Mouse (Mus musculus): Measurements from ENCODE around the gene Krtcap2.

The Krtcap2 gene

DNA sequence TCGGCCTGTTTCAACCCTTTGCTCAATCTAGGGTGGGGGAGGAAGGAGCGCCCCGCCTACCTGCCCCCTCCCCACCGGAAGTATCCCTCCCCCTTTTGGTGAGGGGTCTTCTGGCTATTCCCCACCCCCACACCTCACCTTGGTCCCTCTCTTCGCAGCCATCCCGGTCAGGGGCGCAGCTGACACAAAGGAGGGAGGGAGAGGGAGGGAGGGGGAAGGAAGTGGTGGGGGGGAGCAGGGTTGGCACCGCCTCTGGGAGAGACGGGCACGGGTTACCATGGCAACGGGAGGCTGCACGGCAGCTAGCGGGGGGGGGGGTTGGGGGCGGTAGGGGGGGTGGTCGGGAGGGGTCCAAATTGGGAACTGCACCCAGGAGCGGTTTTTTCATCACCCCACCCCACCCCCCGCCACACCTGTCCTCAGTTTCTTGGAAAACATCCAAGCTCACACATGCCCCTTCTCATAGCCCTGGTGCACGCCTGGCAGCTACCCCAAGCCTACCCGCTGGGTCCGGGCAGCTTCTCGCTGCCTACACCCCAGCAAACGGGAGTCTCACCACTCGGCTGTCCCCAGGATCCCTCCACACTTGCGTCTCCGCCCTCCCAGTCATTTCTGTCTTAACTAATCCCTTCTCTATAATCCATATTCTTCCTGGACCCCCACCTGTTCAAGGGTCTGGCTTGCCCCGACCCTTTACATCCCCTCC is 631 bp upstream of the Krtcap2 start:
- ATAC-seq (ENCODE audit: insufficient number of reproducible peaks, low FRiP score, low TSS enrichment): 0 out of 2 replicates have a peak, but pooled peaks have one; percentile 8

DNA sequence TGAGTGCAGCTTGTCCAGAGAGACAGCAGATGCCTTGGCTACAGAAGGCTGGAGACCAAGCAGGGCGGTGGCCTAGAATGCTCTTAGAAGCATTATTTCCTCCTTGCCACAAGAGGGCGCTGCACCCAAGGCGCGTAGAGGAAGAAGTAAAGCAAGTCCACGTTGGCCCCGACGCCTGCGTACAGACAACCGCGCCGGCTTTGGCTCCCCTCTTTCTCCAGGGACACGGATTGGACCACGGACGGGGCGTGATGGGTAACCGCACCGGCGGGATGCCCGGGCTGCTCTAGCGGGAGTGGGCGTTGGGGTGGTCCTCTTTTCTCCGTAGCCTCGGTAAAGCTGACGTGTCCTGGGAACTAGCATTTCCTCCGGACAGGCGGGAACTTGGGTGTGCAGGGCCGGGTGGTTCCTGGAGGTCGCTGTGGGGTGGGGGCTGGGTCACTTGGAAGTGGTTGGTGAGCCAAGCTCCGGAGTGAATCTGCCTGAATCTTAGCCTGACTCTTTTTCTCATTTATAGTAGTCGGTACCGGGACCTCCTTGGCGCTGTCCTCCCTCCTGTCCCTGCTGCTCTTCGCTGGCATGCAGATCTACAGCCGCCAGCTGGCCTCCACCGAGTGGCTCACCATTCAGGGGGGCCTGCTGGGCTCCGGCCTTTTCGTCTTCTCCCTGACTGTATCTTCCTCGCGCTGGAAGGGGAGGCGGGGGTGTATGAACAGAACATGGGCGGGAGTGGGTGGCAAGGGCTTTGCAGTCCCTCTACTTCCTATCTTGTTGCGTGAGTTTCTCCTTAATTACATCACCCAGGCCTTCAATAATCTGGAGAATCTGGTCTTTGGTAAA is 715 bp downstream of the Krtcap2 start, which contains the start of gene Trim46:
TSS of gene Trim46 (minus strand) at position 49 of the 840 bp plus-strand sequence.
- peak; percentile 69 for ATAC-seq (ENCODE audit: insufficient number of reproducible peaks, low FRiP score, low TSS enrichment)

DNA sequence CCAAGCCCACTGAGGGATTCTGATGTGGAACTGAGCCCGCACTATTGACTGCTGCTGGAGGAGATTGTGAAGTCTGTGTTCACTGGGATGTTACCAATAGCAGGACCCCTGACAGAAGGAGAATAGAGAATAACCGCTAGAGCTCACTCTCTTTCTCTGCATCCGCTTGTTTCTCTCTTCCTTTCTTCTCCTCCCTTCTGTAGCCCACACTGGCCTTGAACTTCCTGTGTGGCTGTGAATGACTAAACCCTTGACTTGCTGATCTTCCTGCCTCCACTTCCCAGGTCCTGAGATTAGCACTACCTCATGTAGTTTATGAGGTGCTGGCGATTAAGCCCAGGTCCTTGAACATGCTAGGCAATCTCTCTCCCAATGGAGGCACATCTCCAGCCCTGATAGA is 1.7 kb downstream of the Krtcap2 start:
- ATAC-seq (ENCODE audit: insufficient number of reproducible peaks, low FRiP score, low TSS enrichment): no peak

DNA sequence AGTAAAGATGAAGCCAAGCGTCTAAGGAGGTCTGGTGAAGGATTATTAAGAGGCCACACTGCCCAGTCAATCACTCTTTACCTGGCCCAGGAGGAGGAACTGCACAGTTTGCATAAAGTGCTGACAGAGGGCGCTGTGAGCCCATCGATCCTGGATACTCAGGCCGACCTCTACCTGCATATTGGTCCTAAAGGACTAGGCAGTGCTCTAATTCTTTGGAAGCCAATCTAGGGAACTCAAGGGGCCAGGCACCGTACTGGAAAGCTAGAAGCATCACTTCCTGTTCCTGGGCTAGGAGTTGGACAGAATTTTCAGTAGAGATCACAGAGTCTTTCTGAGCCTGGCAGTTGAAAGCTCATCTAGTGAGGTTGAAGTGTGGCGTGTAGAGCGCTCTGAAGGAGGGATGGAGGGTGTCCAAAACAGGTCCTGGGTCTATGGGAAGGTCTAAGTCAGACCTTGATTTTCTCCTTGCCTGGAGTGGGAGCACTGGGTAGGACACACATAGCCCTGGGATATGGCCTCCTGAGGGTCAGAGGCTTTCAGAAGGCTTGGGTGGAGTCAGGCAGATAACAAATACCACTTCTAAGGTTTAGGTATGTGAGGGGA is 4.8 kb downstream of the Krtcap2 start:
- ATAC-seq (ENCODE audit: insufficient number of reproducible peaks, low FRiP score, low TSS enrichment): no peak

DNA sequence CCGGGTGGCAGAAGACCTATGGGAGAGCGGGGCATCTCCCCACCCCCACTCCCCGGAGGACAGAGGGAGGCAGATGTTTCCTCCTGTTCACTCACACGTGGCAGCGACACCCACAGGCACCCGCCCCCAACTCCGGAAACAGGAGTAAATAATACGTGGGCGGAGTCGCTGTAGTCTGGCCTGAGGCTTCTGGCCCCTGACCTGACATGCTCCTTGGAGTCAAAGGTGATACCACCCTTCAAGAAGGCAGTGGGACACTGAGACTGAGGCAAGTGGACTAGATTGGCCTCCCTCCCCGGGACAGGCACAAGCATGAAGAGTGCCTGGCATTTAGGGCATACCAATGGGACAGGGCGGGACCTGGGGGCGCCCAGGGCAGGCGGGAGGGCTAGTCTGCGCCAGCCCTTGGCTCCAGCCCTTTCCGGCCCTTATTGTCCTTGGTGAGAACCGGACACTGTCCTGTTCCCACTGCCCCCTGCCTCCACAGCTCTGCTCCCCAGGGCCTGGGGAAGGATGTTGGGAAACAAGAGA is 5.7 kb downstream of the Krtcap2 start:
- ATAC-seq (ENCODE audit: insufficient number of reproducible peaks, low FRiP score, low TSS enrichment): no peak

DNA sequence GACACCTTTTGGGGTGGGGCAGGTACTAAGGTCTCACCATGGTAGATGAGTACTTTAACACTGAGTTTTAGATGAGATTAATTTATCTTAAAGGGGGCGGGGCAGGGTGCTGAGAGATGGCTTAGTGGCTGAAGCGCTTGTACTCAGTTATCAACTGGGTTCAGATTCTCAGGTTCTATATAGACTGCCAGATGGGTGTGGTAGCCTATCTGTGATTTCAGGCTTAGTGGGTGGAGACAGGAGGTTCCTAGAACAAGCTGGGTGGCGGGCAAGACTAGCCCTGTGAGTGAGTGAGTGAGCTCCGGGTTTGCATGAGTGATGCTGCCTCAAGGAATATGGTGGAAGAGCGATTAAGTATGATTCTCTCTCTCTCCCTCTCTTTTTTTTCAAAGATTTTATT is 9.2 kb downstream of the Krtcap2 start:
- no peak for ATAC-seq (ENCODE audit: insufficient number of reproducible peaks, low FRiP score, low TSS enrichment)

DNA sequence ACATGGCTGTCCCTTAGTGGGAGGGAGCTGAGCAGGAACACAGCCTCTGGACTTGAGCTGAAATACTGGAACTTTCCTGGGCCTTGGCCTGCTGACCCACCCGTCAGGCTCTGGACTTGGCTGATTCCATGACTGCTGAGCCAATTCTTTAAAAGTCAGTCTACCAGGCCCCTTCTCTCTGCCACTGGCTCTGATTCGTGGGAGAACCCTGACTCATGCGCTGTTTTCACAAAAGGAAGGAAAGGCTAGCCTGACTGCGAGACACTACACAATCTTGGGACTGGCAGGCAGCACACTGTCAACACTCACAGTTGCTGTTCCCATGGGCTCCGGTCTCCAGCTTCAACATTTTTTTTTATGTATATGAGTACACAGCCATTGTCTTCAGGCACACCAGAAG is 10.4 kb downstream of the Krtcap2 start:
- no peak for ATAC-seq (ENCODE audit: insufficient number of reproducible peaks, low FRiP score, low TSS enrichment)

DNA sequence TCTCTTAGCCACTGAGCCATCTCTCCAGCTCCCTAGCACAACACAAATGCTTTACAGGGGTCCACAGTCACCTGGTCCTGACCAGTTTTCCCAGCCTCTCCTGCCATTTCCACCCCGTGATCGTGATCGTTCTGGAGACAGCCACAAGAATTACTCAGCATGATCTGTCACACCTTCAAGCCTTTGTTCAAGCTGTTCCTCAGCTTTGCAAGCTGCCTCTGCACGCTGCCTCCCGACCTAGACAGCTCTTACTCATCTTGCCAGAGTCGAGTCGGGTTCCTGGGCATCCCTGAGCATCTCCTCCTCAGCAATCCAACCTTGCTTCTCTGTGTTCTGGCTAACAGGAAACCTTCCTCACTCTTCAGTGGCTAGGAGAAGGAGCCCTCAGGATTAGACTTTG is 13.3 kb downstream of the Krtcap2 start, which contains the start of gene Dpm3:
TSS of gene Dpm3 (plus strand) at position 283 of the 400 bp plus-strand sequence.
- no peak for ATAC-seq (ENCODE audit: insufficient number of reproducible peaks, low FRiP score, low TSS enrichment)

DNA sequence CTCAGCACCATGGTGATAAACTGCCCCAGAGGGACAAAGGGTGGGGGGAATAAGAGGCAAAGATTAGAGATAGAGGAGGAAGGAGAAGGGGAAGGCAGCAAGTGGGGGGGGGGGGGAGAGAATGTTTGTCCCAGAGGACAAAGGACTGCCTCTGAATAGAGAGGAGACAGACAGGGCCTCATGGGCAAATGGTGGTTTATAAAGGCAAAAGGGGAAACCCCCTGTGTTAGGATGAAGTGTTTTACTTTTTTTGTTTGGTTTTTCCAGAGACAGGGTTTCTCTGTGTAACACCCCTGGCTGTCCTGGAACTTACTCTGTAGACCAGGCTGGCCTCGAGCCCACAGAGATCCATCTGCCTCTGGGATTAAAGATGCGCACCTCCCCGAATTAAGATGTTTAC is 14.4 kb downstream of the Krtcap2 start:
- ATAC-seq (ENCODE audit: insufficient number of reproducible peaks, low FRiP score, low TSS enrichment): no peak

DNA sequence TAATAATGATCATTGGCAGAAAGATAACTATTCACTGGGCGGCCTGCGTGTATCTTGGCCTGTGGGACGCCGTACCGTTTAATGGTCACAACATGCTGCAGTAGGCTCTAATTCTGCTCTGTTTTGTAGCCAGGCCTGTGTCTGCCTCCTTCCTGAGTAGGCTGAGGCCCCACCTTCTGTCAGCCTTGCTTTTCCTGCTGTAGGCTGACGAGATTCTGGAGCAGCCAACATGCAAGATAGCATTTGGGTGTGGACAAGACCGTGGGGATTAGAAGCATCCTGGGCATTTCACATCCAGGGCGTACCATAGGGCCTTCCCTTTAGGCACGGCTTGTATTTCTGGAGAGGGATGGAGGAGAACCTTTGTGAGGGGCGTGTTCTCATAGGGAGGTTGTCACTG is 16.7 kb downstream of the Krtcap2 start:
- ATAC-seq (ENCODE audit: insufficient number of reproducible peaks, low FRiP score, low TSS enrichment): no peak

DNA sequence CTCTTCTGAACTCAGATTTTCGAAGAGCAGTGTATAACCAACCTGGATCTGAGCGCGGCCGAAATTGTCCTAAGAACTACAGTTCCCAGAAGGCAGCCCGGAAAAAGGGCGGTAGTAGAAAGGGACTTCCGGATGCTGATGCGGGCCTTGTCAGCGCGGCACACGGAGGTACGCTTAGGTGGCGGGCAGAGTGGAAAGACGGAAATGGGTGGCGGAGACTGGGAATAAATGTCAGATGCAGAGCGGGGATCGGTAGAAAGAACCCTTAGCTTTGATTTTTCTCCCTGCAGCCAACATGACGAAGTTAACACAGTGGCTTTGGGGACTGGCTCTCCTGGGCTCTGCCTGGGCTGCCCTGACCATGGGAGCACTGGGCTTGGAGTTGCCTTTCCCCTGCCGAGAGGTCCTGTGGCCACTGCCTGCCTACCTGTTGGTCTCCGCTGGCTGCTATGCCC is 20.7 kb downstream of the Krtcap2 start:
- peak; percentile 91 for ATAC-seq (ENCODE audit: insufficient number of reproducible peaks, low FRiP score, low TSS enrichment)

DNA sequence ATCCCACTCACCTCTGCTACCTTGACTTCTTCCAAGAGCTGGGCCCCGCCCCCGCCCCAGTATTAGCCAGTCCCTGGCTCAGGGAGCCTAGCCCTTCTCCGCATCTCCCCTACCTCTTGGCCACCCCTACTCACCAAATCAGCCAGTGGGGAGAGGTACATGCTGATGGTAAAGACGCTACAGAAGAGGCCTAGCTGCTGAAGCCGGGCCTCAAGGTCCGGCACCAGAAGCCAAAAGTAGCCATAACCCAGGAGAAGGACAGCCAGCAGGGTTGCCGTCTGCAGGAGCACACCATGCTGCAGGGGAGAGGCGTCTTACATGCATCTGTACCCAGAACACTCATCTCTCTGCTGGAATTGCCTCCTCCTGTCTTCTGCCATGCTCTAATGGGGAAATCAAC is 23.1 kb downstream of the Krtcap2 start:
- ATAC-seq (ENCODE audit: insufficient number of reproducible peaks, low FRiP score, low TSS enrichment): no peak

DNA sequence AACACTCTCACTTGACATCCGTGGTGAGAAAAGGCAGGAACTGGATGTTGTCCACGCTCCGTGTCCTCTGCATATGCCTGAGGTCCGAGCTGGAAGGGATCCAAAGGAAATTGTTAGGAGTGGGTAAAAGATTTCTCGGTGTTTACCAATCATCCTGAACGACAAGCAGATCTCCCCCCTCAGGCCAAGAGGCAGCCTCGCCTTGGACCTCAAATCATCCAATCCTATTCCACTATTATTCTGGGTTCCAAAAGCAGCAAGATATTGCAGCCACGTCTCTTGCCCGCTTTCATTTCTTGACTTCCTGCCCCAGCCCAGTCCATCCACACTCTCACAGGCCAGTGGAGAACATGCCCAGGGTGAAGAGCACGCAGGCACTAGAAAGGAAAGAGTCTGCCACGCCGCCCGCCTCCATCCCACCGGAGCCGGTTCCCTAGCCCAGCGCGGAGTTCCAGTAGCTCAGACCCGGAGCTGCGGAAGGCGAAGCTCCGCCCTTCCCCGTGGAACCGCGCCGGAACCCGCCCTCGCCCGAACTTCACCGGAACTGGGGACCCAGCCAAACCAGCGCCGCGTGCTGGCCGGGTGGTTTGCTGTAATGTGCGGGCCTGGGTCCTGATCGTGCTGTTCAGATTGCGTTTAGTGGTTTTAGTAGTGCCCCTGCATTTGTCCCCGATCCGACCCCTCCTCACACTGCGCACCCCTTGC is 24.4 kb downstream of the Krtcap2 start, which contains the start of gene Slc50a1:
TSS of gene Slc50a1 (minus strand) at position 520 of the 705 bp plus-strand sequence.
- peak; percentile 69 for ATAC-seq (ENCODE audit: insufficient number of reproducible peaks, low FRiP score, low TSS enrichment)

DNA sequence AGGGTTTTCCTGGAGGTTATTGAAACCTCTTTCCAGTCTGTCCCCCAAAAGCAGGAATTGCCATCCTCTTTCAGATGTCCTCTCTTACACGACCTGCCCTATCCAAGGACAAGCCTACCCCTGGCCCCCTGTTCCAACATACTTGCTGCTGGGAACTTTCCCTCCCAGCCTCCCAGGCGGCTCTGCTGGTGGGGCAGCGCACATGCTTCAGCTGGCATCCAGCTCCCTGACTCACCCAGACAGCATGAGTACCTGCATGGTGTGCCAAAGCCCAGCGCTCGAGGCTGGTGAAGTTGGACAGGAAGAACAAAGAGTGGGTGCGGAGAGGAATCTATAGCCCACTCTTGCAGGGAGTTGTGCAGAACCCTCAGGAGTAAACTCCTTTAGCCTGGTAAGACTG is 25.1 kb downstream of the Krtcap2 start:
- ATAC-seq (ENCODE audit: insufficient number of reproducible peaks, low FRiP score, low TSS enrichment): no peak

DNA sequence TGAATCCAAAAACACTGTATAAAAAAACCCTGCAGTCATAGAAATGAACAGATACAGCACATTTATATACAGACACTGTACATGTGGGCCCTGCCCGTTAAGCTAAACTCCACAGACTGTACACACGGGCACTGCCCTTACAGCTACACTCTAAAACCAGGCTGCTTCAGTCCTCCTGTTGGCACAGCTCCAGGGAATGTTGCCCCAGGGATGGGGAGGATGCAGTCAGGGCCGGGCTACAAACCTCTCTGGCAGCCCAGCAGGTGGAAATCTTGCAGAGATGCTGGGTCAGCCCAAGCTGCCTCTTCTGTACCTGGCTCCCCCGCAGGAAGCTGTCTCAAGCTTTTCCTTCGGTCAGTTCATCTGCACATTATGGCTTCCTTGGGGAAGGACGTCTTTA is 26.0 kb downstream of the Krtcap2 start:
- no peak for ATAC-seq (ENCODE audit: insufficient number of reproducible peaks, low FRiP score, low TSS enrichment)

DNA sequence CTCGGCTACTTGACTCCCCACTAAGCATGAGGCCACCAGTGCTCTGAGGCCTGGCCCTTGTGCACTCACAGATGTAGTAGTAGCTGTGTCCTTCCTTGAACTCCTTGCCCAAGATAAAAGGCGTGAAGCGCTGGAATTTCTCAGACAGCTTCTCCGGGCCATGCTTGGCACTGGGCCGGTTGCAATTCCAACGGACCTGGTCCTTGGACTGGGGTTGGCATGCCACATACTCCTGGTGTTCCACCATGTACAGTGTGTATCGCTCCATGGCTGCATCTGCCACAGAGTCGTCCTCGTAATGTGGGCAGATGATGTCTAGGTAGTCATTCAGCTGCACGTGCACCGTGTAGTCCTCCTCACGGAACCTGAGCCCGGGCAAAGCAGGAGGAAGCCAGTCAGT is 30.3 kb downstream of the Krtcap2 start:
- ATAC-seq (ENCODE audit: insufficient number of reproducible peaks, low FRiP score, low TSS enrichment): no peak

DNA sequence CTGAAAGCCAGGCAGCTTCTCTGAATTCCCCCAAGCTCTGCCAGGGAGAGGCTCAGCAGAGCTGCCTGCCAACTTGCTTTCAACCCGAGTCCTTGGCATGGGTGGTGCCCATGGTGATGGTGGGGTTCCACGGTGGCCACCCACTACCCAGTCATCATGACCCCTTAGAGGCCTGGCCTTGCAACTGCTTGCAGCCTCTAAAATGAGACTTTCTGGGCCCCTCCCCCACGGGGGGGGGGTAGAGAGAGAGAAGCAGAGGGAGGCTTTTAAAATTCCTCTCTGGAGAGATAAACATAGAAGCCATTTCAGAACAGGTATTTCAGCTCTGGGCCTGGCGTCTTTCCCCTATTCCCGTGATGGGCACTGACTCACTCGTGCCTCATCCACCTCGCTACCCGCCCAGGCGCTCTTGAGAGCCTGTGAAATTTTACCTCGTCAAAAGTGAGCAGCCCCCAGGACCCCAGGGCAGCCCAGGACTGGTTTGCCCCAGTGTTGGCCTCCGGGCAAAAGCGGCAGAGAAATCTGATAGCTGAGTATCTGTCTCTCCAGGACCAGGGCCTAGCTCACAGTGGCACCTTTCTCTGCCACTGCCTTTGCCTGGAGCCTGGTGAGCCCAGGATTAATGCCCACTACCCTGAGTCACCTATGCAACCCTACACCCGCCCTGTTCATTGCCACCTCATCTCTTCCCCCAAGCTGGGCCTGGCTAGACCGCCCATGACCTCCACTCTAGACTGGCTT is 31.7 kb downstream of the Krtcap2 start:
- ATAC-seq (ENCODE audit: insufficient number of reproducible peaks, low FRiP score, low TSS enrichment): no peak

DNA sequence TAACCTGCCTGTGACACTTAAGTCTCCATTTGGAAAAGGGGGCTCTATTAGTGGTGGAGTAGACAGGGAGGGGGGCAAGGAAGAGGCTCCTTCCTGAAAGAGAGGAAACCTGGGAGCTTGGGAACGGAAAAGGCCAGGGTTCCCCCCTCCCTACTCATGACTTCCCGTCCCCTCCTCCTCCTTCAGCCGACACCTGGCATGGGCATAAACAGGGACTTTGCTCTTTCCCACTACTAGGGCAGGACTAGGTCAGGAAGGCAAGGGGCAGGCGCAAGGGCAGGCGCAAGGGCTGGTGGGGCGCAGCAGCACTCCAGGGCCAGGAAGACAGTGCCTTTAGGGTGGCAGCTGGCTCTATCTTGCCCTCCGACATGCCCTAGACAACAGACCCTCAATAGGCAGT is 32.3 kb downstream of the Krtcap2 start:
- ATAC-seq (ENCODE audit: insufficient number of reproducible peaks, low FRiP score, low TSS enrichment): no peak

DNA sequence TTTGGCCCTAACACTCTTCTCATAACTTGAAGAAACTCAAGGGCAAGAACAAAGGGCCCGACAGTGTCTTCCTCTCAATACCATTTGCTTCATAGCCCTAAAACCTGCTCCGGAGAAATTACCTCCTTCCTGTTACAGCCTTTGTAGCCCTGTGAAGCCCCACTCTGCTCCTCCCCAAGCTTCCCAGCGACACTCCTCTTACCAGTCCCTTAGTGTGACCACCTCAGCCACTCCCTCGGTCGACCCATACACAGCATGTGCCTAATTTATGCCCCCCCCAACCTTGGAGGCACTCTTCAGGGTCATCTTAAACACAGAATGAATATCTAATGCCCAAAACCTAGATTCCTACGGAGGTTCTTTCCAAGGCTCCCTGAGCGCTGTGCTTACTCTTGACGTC is 32.9 kb downstream of the Krtcap2 start:
- no peak for ATAC-seq (ENCODE audit: insufficient number of reproducible peaks, low FRiP score, low TSS enrichment)
